Mouse (Mus musculus) CH12.LX (cell line): ENCODE results near the gene Slc5a11. TPM values are rescaled to one million over a fixed set of nuclear protein-coding genes. Genes with fewer than 3 reads are reported as not detected.
A peak's percentile ranks its signal among the peaks of the same experiment; 100 is the strongest.

Experiments
- DNase-seq: peaks from one replicate; pipeline ENCODE4 v3.0.0-alpha.2; 2013; ENCODE audit errors: extremely low read depth
- H3K27ac ChIP-seq: 2 replicates; pipeline ENCODE4 v1.5.1; 2012; ENCODE audit warnings: low read depth, mild to moderate bottlenecking, control low read depth, moderate library complexity; ENCODE audit not compliant: insufficient read depth
- H3K27me3 ChIP-seq: replicated peaks from 2 replicates; pipeline ENCODE3; 2012; ENCODE audit warnings: inconsistent platforms
- H3K36me3 ChIP-seq, 2 experiments: replicated peaks in 1 of 2; 2 replicates each; pipeline versions ENCODE3 to v1.6.1; 2012; ENCODE audit warnings: inconsistent platforms in 1 of 2, low read length in 1 of 2, mild to moderate bottlenecking in 1 of 2, mixed read lengths in 1 of 2, moderate library complexity in 1 of 2; ENCODE audit not compliant: control insufficient read depth in 1 of 2, insufficient read depth in 1 of 2
- H3K4me1 ChIP-seq, 2 experiments: 2 replicates each; pipeline ENCODE4 v1.6.1; 2012; ENCODE audit warnings: inconsistent platforms in 1 of 2, moderate library complexity in 1 of 2; ENCODE audit not compliant: insufficient read depth in 2 of 2, control insufficient read depth in 1 of 2
- H3K4me2 ChIP-seq: 2 replicates; pipeline ENCODE4 v1.6.1; 2012; ENCODE audit warnings: low read depth, mild to moderate bottlenecking, control low read depth; ENCODE audit not compliant: poor library complexity, insufficient read depth, severe bottlenecking
- H3K4me3 ChIP-seq, 3 experiments: fragments of 150-350 bp in 1 of 3; sonication (generic) in 1 of 3; replicated peaks in 1 of 3; 2 replicates each; pipeline versions ENCODE3 to v1.5.1; 2011 to 2012; ENCODE audit warnings: low read depth in 2 of 3, low read length in 2 of 3, mild to moderate bottlenecking in 2 of 3, moderate library complexity in 2 of 3, control low read depth in 1 of 3, improper control_type of control experiment in 1 of 3, inconsistent platforms in 1 of 3, mixed read lengths in 1 of 3; ENCODE audit not compliant: poor library complexity in 1 of 3
- H3K79me2 ChIP-seq: replicated peaks from 2 replicates; pipeline ENCODE4 v1.6.1; 2012; ENCODE audit warnings: mild to moderate bottlenecking, moderate library complexity; ENCODE audit not compliant: control insufficient read depth, poor library complexity, insufficient read depth, severe bottlenecking; ENCODE audit errors: extremely low read depth
- H3K9ac ChIP-seq: 2 replicates; pipeline ENCODE4 v1.6.1; 2012; ENCODE audit warnings: low read depth, mild to moderate bottlenecking, control low read depth, moderate library complexity; ENCODE audit not compliant: insufficient read depth
- H3K9me3 ChIP-seq: replicated peaks from 2 replicates; pipeline ENCODE3; 2012; ENCODE audit warnings: low read length, inconsistent platforms, mixed read lengths
- CHD2 ChIP-seq: IDR thresholded peaks from 2 replicates; pipeline ENCODE4 v1.6.1; 2011; ENCODE audit warnings: low read length, improper control_type of control experiment
- ELF1 ChIP-seq: IDR thresholded peaks from 2 replicates; pipeline ENCODE4 v1.6.1; 2014; ENCODE audit warnings: low read depth, mild to moderate bottlenecking, inconsistent platforms, low read length, improper control_type of control experiment
- ETS1 ChIP-seq: conservative IDR thresholded peaks from 2 replicates; pipeline ENCODE4 v1.6.1; 2012; ENCODE audit warnings: low read depth, mild to moderate bottlenecking, inconsistent platforms, low read length, improper control_type of control experiment, moderate library complexity
- ZC3H11A ChIP-seq: IDR thresholded peaks from 2 replicates; pipeline ENCODE4 v1.6.1; 2012; ENCODE audit warnings: low read depth, mild to moderate bottlenecking, inconsistent platforms, low read length, improper control_type of control experiment
- ZNF384 ChIP-seq: IDR thresholded peaks from 2 replicates; pipeline ENCODE4 v1.6.1; 2012; ENCODE audit warnings: low read depth, low read length, improper control_type of control experiment, inconsistent platforms
- dilution Hi-C: fragments of 300-500 bp; cut with MboI; formaldehyde crosslinking; loops from 2 replicates; pipeline ENCODE4 v1.14.3; 2020; ENCODE audit warnings: low sequenced_read_pairs; ENCODE audit not compliant: extremely low pct_unique_long_range_greater_than_20kb, extremely low pct_ligation_motif_present
- in situ Hi-C: fragments of 300-500 bp; cut with MboI; formaldehyde crosslinking; loops from 3 replicates; pipeline ENCODE4 v1.14.3; 2019; ENCODE audit warnings: low sequenced_read_pairs, low pct_ligation_motif_present, low pct_unique_long_range_greater_than_20kb, mixed read lengths
- polyA plus RNA-seq: library from polyadenylated mRNA; unstranded; fragments of >175 nt; gene quantifications from 2 replicates; pipeline ENCODE4 v1.2.1, GENCODE M21; 2012; ENCODE audit warnings: low read depth; ENCODE audit not compliant: insufficient read length
- total RNA-seq, 2 experiments: library from RNA; depleted of rRNA; stranded (reverse); fragments of 300-350 nt in 1 of 2; fragments of >200 nt in 1 of 2; gene quantifications; 2 replicates each; pipeline ENCODE4 v1.2.3; 2012 to 2014

Slc5a11 gene
- total and polyA plus RNA-seq, 3 experiments: 0.38 to 1.3 (median 1.2) TPM

- H3K36me3 ChIP-seq: peaks cover 63 to 92% of the 10 kb centered on the region in 2 experiments
- peaks cover 11 to 58% of the 10 kb centered on the region in 2 experiments for H3K4me1 ChIP-seq
- TF ChIP-seq CHD2 (no peak), ZC3H11A (no peak), ELF1 (no peak), ETS1 (peak; percentile 32; the same call in 1 of the 2 replicates), ZNF384 (no peak)
- no peak overlapping the region for H3K4me2 ChIP-seq
- no peak overlapping the region for H3K9ac ChIP-seq
- H3K79me2 ChIP-seq: no peaks in the 10 kb centered on the region
- no peaks in the 10 kb centered on the region for H3K9me3 ChIP-seq
- dilution Hi-C loops (no loop called here), in situ Hi-C loops (no loop called here)
- H3K4me3 ChIP-seq: no peak overlapping the region
- peak overlapping the region; percentile 13; the same call in 1 of the 2 replicates for H3K27ac ChIP-seq
- no peaks in the 10 kb centered on the region for H3K27me3 ChIP-seq
- DNase-seq: peak; percentile 63
These were observed 108.0 kb downstream of the Slc5a11 start for GRCm38 (mm10) chr7:123322452-123323121.

Other genes starting within 250 kb of the Slc5a11 start
- gene Rbbp6, start 249.1 kb upstream of the Slc5a11 start, total RNA-seq (2012; rRNA removed): 22.9 and 25.0 TPM in 2 replicates
- 14.1 and 17.8 TPM in 2 replicates for gene Rbbp6, start 249.1 kb upstream of the Slc5a11 start, total RNA-seq (2014; rRNA removed)
- 81.4 and 93.0 TPM in 2 replicates for gene Rbbp6, start 249.1 kb upstream of the Slc5a11 start, polyA plus RNA-seq
- 20.1 and 23.8 TPM in 2 replicates for gene Tnrc6a, start 90.9 kb upstream of the Slc5a11 start, total RNA-seq (2012; rRNA removed)
- gene Tnrc6a, start 90.9 kb upstream of the Slc5a11 start, total RNA-seq (2014; rRNA removed): 13.5 and 16.3 TPM in 2 replicates
- 48.0 and 62.0 TPM in 2 replicates for gene Tnrc6a, start 90.9 kb upstream of the Slc5a11 start, polyA plus RNA-seq
- gene Lcmt1, start 155.0 kb downstream of the Slc5a11 start, total RNA-seq (2012; rRNA removed): 26.4 and 27.6 TPM in 2 replicates
- 34.8 and 38.0 TPM in 2 replicates for gene Lcmt1, start 155.0 kb downstream of the Slc5a11 start, total RNA-seq (2014; rRNA removed)
- gene Lcmt1, start 155.0 kb downstream of the Slc5a11 start, polyA plus RNA-seq: 26.4 and 28.6 TPM in 2 replicates
- 5.8 and 6.7 TPM in 2 replicates for gene Arhgap17, start 155.1 kb downstream of the Slc5a11 start, total RNA-seq (2012; rRNA removed)
- gene Arhgap17, start 155.1 kb downstream of the Slc5a11 start, total RNA-seq (2014; rRNA removed): 6.3 and 7.4 TPM in 2 replicates
- gene Arhgap17, start 155.1 kb downstream of the Slc5a11 start, polyA plus RNA-seq: 43.7 and 56.1 TPM in 2 replicates
- gene Aqp8, start 247.5 kb downstream of the Slc5a11 start, total RNA-seq (2012; rRNA removed): not detected in 2 replicates
- gene Aqp8, start 247.5 kb downstream of the Slc5a11 start, total RNA-seq (2014; rRNA removed): not detected in 2 replicates
- gene Aqp8, start 247.5 kb downstream of the Slc5a11 start, polyA plus RNA-seq: not detected in 2 replicates